ENCODE assay signal across 9 mouse cellular contexts in the genomic region with DNA sequence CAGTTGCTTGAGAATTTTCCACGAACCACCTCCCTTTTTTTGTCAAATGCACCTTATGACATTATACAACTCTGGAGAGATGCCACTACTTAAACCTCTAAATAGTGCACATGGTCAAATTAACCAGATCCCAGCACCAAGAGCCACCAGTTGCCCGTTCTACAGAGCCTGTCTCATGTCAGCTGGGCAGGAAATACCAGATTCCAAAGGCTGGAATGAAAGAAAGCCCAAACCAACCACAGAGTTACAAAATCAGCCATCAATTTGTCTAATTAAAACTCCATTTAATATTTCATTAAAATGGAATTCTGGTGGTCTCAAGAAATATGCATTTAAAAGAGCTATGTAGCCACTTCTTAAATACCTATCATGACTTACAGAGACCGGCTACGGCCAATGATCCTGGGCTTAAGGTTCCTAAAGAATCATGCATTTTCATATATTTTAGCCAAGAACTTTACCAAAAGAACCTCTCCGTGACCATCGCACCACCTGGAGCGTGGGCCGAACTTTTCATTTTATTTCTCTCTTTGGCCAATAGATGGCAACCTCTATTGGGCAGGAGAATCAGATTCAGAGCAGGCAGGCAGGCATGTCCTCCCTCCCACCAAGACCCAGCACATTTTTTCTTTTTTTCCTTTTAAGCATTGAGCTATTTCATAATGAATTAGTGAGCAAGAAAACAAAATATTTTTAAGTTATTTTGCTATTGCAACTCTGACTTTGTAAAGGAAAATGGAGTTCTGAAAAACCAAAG. TPM values are rescaled to one million over a fixed set of nuclear protein-coding genes. Genes with fewer than 3 reads are reported as not detected.
A peak's percentile ranks its signal among the peaks of the same experiment; 100 is the strongest.
DNase-seq lines count a peak whose midpoint lies in the region; ATAC-seq and TF ChIP-seq lines count a peak whose summit lies in the region.
"Had no signal": no experiment of that assay in that cellular context is flagged by ENCODE, and none has a peak within 500 bp of the region (broad histone marks: within the 10 kb centered on the region; RNA-seq: fewer than 3 reads in every experiment).

No protein-coding gene starts in this region.

- no peak overlapping the region for H3K9ac ChIP-seq in forebrain, postnatal 0 days
- H3K9ac ChIP-seq in forebrain, embryonic 15.5 days (replicated peaks): no peak overlapping the region

- WGBS in forebrain, postnatal 0 days: 61% methylated on average over 8 of the region's 8 CpGs
- 60% methylated on average over 8 of the region's 8 CpGs for WGBS in forebrain, embryonic 15.5 days
- 33% methylated on average over 8 of the region's 8 CpGs for WGBS in lung, adult 2 months
- WGBS in bone marrow, adult 2 months: 42% methylated on average over 8 of the region's 8 CpGs

- H3K4me1 ChIP-seq in forebrain, postnatal 0 days (ENCODE audit: insufficient read depth): no peaks in the 10 kb centered on the region
- peaks cover 13% of the 10 kb centered on the region; the same call in 1 of the 2 replicates for H3K4me1 ChIP-seq in forebrain, embryonic 15.5 days
- peaks cover 49% of the 10 kb centered on the region for H3K4me1 ChIP-seq in lung, adult 2 months (ENCODE audit: control insufficient read depth, insufficient read depth, low read length)
- H3K4me1 ChIP-seq in bone marrow, adult 2 months (ENCODE audit: control insufficient read depth, insufficient read depth, low read length): peaks cover 6% of the 10 kb centered on the region; the same call in 1 of the 2 replicates

- H3K4me2 ChIP-seq in forebrain, postnatal 0 days (ENCODE audit: low read depth): no peak overlapping the region
- H3K4me2 ChIP-seq in forebrain, embryonic 15.5 days (replicated peaks): no peak overlapping the region

- no peaks in the 10 kb centered on the region for H3K9me3 ChIP-seq in forebrain, postnatal 0 days (ENCODE audit: low read length)
- no peaks in the 10 kb centered on the region for H3K9me3 ChIP-seq in forebrain, embryonic 15.5 days

- TF ChIP-seq POLR2A in lung, adult 2 months (IDR thresholded peaks at IDR 0.05; ENCODE audit: borderline replicate concordance, extremely low read depth, low read depth, low read length): no peak
- TF ChIP-seq POLR2A in bone marrow, adult 2 months (IDR thresholded peaks at IDR 0.05; ENCODE audit: borderline replicate concordance, control insufficient read depth, low read depth, low read length): no peak

- ATAC-seq in forebrain, postnatal 0 days: no peak
- no peak for ATAC-seq in forebrain, embryonic 15.5 days (replicated peaks)

- H3K27ac ChIP-seq in forebrain, postnatal 0 days (ENCODE audit: low read depth, low read length): no peak overlapping the region
- no peak overlapping the region for H3K27ac ChIP-seq in forebrain, embryonic 15.5 days (replicated peaks)
- no peak overlapping the region for H3K27ac ChIP-seq in bone marrow, adult 2 months (ENCODE audit: control insufficient read depth, insufficient read depth, low read depth, low read length, poor library complexity)

- H3K27me3 ChIP-seq in forebrain, postnatal 0 days (ENCODE audit: insufficient read depth, low read length): no peaks in the 10 kb centered on the region
- no peaks in the 10 kb centered on the region for H3K27me3 ChIP-seq in forebrain, embryonic 15.5 days

- H3K4me3 ChIP-seq in forebrain, postnatal 0 days (ENCODE audit: low read depth, low read length): no peak overlapping the region
- no peak overlapping the region for H3K4me3 ChIP-seq in forebrain, embryonic 15.5 days
- no peak overlapping the region for H3K4me3 ChIP-seq in lung, adult 2 months (replicated peaks; ENCODE audit: extremely low read depth, low read depth, low read length)
- no peak overlapping the region for H3K4me3 ChIP-seq in bone marrow, adult 2 months (replicated peaks; ENCODE audit: control insufficient read depth, low read depth, low read length)

- no peaks in the 10 kb centered on the region for H3K36me3 ChIP-seq in forebrain, postnatal 0 days (ENCODE audit: insufficient read depth)
- H3K36me3 ChIP-seq in forebrain, embryonic 15.5 days: no peaks in the 10 kb centered on the region

- peak; percentile 75 for TF ChIP-seq CTCF in forebrain, postnatal 0 days (IDR thresholded peaks at IDR 0.05; ENCODE audit: low read depth)
- TF ChIP-seq CTCF in lung, adult 2 months (IDR thresholded peaks at IDR 0.05; ENCODE audit: insufficient read depth, low read length): peak; percentile 71
- peak; percentile 56; the same call in 1 of the 2 replicates for TF ChIP-seq CTCF in bone marrow, adult 2 months (IDR thresholded peaks at IDR 0.05; ENCODE audit: control insufficient read depth, insufficient read depth, low read length)

- DNase-seq in forebrain, postnatal 0 days: peak; percentile 43
- DNase-seq in lung, adult 2 months: no peak
- DNase-seq in lung, postnatal 4 days: no peak
- peak; percentile 49 for DNase-seq in retina, postnatal 1 day
- no peak for DNase-seq in ovary, postnatal 14 days (ENCODE audit: low spot score)
- no peak for DNase-seq in layer of hippocampus, postnatal 25 days (ENCODE audit: extremely low spot score in 1 of 2, low spot score in 1 of 2)
- DNase-seq: kidney, postnatal 25 days had no signal

RNA-seq across cellular contexts. Expression of a gene that starts 32.5 kb away (rescaled TPM):
- total RNA-seq in forebrain, postnatal 0 days (2014; rRNA removed): 112 and 117 TPM in 2 replicates
- polyA plus RNA-seq in forebrain, postnatal 0 days (2015; fragmentation: Nextera tagmentation; extraction: Ambion mirVana): 36.1 and 50.2 TPM in 2 replicates
- 39.3 and 40.3 TPM in 2 replicates for polyA plus RNA-seq in forebrain, embryonic 15.5 days (2015; fragmentation: Nextera tagmentation; extraction: Ambion mirVana)
- 15.6 and 25.9 TPM in 2 replicates for polyA plus RNA-seq in lung, adult 2 months (2012; rRNA removed)
- polyA plus RNA-seq in bone marrow, adult 2 months (2011; ENCODE audit: insufficient read depth, insufficient read length, low replicate concordance, missing spikeins): 34.7 and 41.1 TPM in 2 replicates
- total RNA-seq in layer of hippocampus, postnatal 25 days (2021): 10 to 100 TPM; 83.9 to 85.4 TPM

Comparison
In these comparisons a context has a peak if more than half of its experiments do, and no peak if none do; other contexts are left out.
1. DNase-seq: peak in forebrain, postnatal 0 days (single experiment) and retina, postnatal 1 day (single experiment); none in lung, adult 2 months (single experiment), lung, postnatal 4 days (0 of 2), ovary, postnatal 14 days (single experiment) and layer of hippocampus, postnatal 25 days (0 of 2).
2. Peak in every context shown above with its lines, with median percentiles within 50 percentile points of each other: CTCF ChIP-seq.